Mouse (Mus musculus) megakaryocyte-erythroid progenitor cell, adult 5-6 weeks (primary cell): ENCODE data around the gene Slirp. TPM values are rescaled to one million over a fixed set of nuclear protein-coding genes. Genes with fewer than 3 reads are reported as not detected.
"Not testable (repeated sequence)": the region's sequence is repeated elsewhere in the genome, so short reads cannot be mapped to it uniquely, and the experiment has no call there.

Source experiments
- ATAC-seq: replicated peaks from 2 replicates; pipeline ENCODE4 v1.8.0; 2016; ENCODE audit warnings: mild to moderate bottlenecking, inconsistent platforms; ENCODE audit not compliant: severe bottlenecking, poor library complexity, low FRiP score, low TSS enrichment
- total RNA-seq, 2 experiments: library from RNA; stranded (forward) in 1 of 2; stranded (reverse) in 1 of 2; fragments of 200-1000, 215-1000 nt in 1 of 2; fragments of >200 nt in 1 of 2; fragmentation: Nextera tagmentation in 1 of 2; gene quantifications; 2 replicates each; pipeline ENCODE4 v1.2.3; 2014 to 2017

Gene Slirp
- total RNA-seq, 2 experiments from 2014 or later: 122 to 219 TPM

DNA sequence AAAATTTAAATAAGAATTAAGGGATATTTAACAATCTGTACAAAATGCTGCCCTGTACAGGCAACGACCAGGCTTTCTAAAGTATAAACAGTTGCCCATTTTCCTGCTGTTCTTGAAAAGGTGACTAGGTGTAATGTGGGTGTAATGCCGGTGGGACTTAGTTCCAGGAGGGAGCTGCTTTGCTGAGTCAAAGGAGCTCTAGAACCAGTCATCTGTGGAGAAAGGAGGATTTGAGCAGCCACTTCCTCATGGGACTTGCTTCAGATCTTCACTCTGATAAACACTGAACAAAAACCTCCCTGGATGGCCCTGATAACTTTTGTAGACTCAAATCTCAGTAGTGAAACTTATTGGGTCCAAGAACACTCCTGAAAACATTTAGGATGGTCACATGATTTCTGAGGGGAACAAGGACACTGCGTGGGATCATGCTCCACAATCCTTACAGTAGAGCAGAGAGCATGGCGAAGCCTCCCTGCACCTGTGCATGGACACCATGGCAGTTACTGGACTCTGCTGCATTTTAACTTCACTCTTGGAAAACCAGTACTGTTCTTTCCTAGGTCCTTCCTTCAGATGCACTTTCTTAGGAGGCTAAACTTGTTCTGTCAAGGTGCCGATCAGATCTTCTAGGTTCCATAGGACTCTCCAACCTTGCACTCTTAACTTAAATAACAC, 17.2 kb upstream of the Slirp start:
- ATAC-seq: no peak

DNA sequence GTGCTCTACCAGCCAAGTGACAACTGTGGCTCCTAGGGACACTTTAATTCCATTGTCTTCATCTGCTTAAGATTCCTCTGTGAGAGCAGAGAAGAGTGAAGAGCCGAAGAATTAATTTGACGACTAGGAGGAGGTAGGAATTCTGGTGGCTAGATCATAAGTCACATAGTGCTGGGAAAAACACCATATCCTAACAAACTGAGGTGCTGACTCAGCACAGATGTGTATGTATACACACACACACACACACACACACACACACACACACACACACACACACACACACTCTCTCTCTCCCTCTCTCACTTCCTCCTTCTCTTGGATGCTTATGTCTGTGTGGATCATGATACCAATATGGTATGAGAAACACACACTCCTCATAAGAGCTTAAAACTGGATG, 15.4 kb upstream of the Slirp start:
- no peak for ATAC-seq

DNA sequence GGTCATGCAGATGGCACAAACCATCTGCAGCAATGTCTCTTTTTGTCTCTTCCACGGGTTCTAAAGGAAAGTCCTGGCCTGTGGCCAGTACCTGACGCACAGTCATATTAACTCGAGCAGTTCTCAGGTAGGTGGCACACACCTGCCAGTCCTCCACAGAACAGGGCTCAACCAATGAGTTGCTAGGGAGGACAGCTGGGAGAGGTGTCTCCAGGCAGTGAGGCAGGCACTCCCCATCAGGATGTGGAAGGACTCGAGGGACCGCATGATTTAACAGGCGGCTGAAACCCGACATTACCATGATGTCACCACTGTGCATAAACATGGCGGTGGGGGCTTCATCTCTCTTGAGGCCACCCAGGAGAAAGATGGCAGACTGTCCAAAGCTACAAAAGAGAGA, 14.8 kb upstream of the Slirp start:
- no peak for ATAC-seq

DNA sequence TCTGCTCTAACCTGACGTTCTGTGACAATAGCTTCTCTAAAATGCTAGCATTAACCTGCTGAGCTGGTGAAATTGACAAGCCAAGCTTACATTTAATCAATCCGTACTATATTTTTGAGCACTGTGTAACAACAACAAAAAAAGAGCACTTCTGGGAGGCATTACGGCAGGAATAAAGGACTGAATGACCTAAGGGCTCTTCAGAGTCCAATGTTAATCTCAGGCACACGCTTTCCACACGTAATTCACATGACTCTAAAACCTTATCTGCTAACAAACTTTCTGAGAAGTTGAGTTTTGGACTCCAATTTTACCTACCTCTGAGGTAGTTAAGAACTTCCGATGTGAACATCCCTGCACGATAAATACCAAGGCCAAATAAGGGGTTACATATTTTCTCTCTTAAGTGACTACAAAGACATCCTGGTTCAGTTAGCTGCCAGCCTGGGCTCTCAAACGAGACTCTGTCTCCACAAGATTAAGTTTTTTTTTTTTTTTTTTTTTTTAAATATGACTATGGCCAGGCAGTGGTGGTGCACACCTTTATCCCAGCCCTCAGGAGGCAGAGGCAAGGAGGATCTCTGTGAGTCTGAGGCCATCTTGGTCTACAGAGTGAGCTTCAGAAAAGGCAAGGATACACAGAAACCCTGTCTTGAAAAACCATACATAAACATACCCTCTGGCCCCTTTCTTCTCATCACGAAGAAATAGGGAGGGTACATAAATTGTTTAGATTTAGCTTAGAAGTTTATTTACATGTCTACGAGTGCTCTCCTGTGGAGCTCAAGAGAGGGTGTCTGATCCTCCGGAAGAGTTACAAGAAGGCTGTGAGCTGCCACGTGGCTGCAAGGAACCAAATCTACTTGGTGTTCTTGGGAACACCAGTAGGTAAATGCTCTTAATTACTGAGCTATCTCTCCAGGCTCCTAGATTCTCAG, 1.2 kb upstream of the Slirp start:
- ATAC-seq: peak; percentile 21; the same call in 1 of the 2 replicates

DNA sequence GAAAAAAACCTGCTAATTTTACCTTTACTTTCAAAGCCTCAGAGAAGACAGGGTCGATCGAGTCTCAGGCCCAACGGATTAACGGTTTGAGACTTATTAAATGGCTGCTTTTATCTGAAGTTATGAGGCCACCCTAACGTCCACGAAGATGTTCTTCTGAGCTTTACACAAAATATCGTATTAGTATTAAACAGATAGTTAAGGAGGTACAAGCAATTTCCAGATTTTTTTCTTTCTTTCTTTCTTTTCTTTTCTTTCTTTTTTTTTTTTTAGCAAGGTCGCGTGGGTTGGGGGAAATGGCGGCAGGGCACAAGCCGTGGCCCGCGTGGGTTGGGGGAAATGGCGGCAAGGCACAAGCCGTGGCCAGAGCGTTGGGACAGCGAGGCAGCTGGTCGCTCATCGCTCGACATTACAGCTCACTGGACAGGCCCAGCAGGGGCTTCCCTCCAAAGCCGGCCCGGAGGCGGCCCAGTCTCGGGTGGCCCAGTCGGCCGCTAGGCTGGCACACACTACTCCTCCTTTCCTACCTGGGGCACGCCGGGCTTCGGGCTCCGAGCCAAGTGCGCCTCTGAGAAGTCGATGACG, 489 bp upstream of the Slirp start:
- ATAC-seq: peak; percentile 50

DNA sequence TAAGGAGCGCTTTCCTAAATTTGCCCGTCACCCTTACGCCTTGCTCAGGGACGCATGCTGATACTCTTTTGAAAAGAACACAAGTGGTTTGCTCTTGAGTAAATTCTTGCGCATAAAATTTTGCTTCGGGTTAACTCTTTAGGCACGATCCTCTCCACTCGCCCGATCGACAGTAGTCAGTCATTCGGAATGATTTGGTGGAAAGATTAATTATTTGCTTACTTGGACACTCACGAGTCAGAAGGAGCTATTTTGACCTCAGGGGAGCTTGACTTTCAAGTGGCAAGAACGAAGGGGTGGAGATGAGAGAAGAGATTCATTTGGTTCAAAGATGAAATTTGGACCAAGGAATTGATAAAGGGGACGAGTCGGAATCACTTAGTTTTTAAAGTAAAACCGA, 515 bp downstream of the Slirp start:
- ATAC-seq: no peak

DNA sequence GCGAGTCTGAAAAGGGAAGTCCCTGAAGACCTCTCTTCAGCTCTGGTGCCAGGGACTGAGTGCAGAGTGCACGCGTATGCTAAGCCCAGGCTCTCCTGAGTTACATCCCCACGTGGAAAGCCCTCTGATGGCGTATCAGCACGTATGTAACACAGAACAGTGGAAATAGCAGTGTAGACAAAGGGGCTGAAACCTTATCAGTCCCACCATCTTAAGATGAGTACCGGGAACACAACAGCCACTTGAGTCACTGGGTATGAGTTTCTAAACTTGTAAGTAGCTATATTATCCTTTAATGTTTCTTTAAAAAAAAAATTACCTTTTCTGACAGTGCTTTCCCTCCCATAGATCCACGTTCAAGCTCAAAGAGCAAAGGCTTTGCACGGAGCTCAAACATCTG, 5.8 kb downstream of the Slirp start:
- ATAC-seq: no peak

DNA sequence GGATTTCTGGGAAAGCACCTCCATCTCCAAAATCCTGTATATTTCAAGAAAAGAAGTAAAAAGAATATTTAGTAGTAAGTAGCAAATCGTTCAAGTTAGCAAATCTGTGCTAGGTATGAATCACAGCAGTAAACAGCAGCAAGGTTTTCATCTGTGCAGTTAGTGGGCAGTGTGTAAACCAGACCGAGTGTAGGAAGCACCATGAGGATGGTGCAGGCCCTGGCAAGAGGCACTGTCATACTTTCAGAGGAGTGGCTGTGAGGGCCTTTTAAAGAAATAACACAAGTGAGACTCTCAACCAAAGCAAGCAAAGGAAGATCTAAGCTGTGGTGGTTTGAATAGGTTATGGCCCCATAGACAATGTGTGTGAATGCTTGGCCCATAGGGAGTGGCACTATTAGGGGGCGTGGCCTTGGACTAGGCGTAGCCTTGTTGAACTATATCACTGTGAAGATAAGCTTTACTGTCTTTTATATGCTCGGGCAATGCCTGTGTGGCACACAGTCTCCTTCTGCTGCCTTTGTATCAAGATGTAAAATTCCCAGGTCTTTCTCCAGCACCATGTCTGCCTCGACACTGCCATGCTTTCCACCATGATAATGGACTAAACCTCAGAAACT, 21.1 kb downstream of the Slirp start:
- ATAC-seq: peak; percentile 95

DNA sequence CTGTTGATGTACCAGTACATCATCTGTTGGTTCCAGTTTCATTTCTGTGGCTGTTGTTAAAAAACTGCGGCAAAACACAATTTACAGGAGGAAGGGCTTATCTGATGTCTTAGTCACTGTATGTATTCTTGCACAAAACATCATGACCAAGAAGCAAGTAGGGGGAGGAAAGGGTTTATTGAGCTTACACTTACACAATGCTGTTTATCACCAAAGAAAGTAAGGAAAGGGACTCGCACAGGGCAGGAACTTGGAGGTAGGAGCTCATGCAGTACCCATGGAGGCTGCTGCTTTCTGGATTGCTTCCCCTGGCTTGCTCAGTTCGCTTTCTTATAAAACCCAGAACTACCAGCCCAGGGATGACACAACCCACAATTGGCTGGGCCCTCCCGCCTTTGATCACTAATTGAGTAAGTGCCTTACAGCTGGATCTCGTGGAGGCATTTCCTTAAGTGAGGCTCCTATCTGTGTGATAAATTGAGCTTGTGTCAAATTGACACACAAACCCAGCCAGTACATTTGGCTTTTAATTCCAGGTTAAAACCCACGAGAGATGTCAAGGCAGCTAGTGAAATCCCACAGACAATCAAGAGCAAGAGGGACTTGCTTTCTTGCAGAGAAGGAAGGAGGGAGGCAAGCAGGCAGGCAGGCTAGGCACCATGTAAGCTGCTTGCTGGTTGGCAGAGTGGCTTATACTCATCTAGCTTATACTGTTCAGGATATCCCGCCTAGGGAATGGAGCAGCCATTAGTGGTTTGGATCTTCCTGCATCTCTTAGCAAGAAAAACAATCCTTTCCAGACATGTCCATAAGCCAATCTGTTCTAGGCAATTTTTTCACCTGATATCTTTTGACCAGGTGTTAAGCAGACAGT, 26.8 kb downstream of the Slirp start:
- ATAC-seq: no peak

DNA sequence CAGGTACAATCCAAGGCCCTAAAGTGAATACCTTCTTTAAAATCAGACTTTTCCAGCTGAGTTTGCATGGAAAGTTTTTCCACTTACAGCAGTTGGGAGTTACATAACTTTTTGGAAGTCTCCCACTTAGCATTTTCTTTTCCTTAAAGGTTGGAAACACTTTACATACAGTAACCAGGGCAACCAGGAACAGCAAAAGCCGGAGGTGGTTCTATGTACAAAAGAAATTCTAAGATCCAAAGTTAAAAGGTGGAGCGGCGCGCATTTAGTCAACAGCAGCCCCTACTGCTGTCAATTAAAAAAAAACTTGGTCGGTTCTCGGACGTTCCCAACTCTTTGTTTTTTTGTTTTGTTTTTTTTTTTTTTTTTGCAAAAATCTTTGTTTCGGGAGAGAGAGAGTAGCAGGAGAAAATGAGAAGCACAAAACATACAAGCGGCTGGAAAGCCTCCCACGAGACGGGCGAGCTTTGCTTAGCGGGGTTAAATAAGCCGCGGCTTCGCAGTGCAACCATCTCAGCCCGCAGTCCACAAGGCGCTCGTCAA, 27.8 kb downstream of the Slirp start:
- ATAC-seq: no peak; the same call in 1 of the 2 replicates

DNA sequence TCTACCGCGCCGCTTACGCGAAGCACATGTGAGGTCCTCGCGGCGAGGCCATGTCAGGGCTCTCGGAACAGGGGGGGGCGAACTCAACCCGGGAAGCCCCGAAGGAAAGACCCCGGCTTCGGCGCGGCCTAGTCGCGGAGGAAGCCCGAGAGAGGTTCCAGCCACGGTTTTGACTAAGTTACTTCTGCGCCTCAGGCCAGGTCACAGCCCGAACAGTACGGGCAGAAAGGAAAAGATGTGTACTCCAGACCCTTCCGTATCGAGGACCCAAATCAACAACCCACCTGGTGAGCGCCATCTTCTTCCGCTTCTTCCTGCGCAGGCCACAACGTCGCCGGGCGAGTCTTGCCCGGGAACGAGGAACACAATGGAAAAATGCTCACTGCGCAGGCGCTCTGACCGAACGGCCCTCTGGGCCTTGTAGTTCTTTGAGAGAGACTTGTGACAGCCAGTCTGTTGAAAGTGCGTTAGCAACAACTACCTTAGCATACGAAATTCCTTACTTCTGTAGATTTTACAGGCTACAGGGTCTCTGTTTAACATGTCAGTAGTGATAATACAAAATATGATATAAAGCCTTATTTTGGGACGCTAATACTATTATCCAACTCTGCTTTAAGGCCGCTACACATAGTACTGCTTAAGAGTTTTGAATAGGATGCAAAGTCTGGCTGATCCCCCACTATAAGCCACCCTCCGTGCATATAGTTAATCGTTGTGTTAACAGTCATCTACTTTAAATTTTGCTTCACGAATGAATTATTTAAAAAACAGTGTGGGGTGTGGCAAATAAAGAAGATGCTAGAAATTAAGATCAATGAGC, 28.5 kb downstream of the Slirp start, which contains the start of gene Snw1:
TSS of gene Snw1 (minus strand) at position 311 of the 823 bp plus-strand sequence.
- peak; percentile 96 for ATAC-seq

DNA sequence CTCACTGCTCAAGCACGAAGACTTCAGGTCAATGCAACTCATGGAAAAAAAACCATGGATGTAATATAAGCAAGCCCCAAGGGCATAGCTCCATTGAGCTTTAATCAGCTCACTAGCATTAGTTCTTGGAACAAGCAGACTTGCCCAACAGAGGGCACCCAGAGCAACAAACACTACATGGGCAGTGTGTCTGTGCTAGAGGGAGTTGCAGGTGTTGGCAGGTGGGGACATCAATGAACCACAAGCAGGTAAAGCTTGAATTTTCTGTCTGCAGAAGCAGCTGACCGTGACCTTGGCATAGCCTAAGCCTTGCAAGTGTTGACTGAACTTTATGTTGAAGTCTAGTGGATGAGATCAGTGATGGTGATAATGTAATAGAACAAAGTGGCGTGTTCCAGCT, 31.1 kb downstream of the Slirp start:
- ATAC-seq: no peak

DNA sequence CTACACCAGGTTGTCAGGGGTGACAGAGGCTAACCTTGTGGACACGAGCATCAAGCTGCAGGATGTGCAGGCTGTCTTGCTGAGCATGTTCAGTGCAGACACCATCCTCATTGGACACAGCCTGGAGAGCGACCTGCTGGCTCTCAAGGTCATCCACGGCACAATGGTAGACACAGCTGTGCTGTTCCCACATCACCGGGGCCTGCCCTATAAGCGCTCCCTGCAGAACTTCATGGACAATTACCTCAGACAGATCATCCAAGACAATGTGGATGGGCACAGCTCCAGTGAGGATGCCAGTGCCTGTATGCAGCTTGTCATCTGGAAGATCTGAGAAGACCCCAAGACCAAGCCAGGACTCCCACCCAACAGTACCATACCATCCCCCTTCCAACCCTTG, 38.8 kb downstream of the Slirp start:
- not testable (repeated sequence) for ATAC-seq

DNA sequence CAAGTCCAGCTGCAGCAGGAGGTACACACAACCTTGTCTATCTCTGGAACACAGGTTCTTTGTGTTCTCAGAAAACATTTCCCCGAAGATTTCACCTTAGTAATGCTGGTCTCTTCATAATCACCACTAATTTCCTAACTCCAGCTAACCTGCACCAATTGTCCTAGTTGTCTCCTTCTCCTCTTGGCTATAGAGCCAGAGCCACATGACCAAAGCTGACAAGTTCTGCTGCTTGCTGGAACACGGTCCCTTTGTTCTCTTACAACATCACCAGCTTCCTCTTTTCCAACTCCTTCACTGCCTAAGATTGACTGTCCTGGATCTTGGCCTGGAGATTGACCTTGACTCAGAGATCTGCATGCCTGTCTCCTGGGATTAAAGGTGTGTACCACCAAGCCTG, 45.0 kb downstream of the Slirp start:
- not testable (repeated sequence) for ATAC-seq

DNA sequence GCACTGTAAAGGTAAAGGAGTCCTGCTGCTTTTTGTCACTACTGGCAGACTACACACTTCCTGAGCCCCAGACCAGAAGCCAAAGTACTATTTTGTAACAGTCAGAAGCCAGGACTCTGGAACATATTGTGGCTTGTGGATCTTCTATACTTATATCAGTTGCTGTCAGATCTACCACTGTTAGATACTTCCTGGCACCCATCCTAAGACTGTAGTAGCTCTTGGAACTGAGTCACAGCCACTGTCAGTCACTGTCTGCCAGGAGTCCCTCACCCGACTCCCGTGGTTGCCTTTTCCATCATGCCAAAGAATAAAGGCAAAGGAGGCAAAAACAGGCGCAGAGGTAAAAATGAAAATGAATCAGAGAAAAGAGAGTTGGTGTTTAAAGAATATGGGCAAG, 50.7 kb downstream of the Slirp start, which contains the start of gene Gm5788:
TSS of gene Gm5788 (plus strand) at position 301 of the 400 bp plus-strand sequence.
- ATAC-seq: not testable (repeated sequence)
